Mouse (Mus musculus) lung, embryonic 14.5 days (tissue): Measurements from ENCODE around the gene Thsd7a. TPM values are rescaled to one million over a fixed set of nuclear protein-coding genes. Genes with fewer than 3 reads are reported as not detected.

Source experiments
- ATAC-seq: fragments of 200-750 bp; cut with Nextera tagmentation; 2 replicates; pipeline ENCODE4 v1.8.0; 2017; ENCODE audit warnings: mild to moderate bottlenecking, moderate TSS enrichment, moderate library complexity; ENCODE audit not compliant: insufficient read depth
- DNase-seq: peaks from one replicate; pipeline ENCODE4 v3.0.0-alpha.2; 2015
- H3K27ac ChIP-seq: fragments of 300-500 bp; sonication (generic); 2 replicates; pipeline ENCODE4 v1.5.1; 2014; ENCODE audit warnings: low read depth, mild to moderate bottlenecking, moderate library complexity
- H3K27me3 ChIP-seq: fragments of 300-500 bp; sonication (generic); 2 replicates; pipeline ENCODE4 v1.6.1; 2014; ENCODE audit warnings: low read length, control low read depth; ENCODE audit not compliant: insufficient read depth
- H3K36me3 ChIP-seq: fragments of 300-500 bp; sonication (generic); 2 replicates; pipeline ENCODE4 v1.6.1; 2014; ENCODE audit warnings: control low read depth; ENCODE audit not compliant: insufficient read depth
- H3K4me1 ChIP-seq: fragments of 300-500 bp; sonication (generic); 2 replicates; pipeline ENCODE4 v1.6.1; 2014; ENCODE audit warnings: antibody characterized with exemption, control low read depth; ENCODE audit not compliant: insufficient read depth
- H3K4me2 ChIP-seq: fragments of 300-500 bp; sonication (generic); 2 replicates; pipeline ENCODE4 v1.6.1; 2014; ENCODE audit warnings: mild to moderate bottlenecking
- H3K4me3 ChIP-seq: fragments of 300-500 bp; sonication (generic); 2 replicates; pipeline ENCODE4 v1.5.1; 2014; ENCODE audit warnings: low read depth, low read length
- H3K9ac ChIP-seq: fragments of 300-500 bp; sonication (generic); 2 replicates; pipeline ENCODE4 v1.6.1; 2014
- H3K9me3 ChIP-seq: fragments of 300-500 bp; sonication (generic); 2 replicates; pipeline ENCODE4 v1.6.1; 2016; ENCODE audit warnings: low read depth, low read length, control low read depth
- CTCF ChIP-seq: IDR thresholded peaks from 2 replicates; pipeline ENCODE4 v1.5.1; 2016; ENCODE audit warnings: antibody characterized with exemption, low read depth
- WGBS: fragments of 180-500 bp; shearing (Covaris S2); extraction: QIAGEN DNeasy Blood & Tissue Kit; methylation state at CpG from one replicate; pipeline ENCODE4 v1.1.7; 2014; 5-methylcytosine and 5-hydroxymethylcytosine counted together
- polyA plus RNA-seq: library from polyadenylated mRNA; unstranded; fragments of >200 nt; fragmentation: Nextera tagmentation; extraction: Ambion mirVana; gene quantifications from 2 replicates; pipeline ENCODE4 v1.2.1, GENCODE M21; 2014

The Thsd7a gene
- polyA plus RNA-seq, 1 experiment from 2014 or later = 1.3 TPM

DNA sequence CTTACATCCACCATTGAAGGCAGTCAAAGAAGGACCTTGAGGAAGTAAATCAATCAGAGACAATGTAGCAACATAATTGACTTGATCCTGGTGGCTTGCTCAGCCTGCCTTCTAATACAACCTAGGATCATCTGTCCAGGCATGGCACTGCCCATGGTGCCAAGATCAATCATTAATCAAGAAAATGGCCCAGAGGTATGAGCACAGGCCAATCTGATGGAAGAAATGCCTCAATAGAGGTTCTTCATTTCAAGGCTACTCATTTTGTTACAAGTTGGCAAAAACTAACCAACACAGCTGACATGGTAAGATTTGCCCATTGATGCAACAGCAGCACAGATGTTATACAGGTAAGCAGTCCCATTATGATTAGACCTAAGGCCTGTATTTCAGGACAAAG, 309.6 kb downstream of the Thsd7a start:
- Histone ChIP-seq H3K9ac (no peak overlapping the region), H3K4me1 (no peaks in the 10 kb centered on the region), H3K36me3 (no peaks in the 10 kb centered on the region), H3K27ac (no peak overlapping the region), H3K9me3 (no peaks in the 10 kb centered on the region), H3K4me2 (no peak overlapping the region), H3K27me3 (no peaks in the 10 kb centered on the region), H3K4me3 (no peak overlapping the region)
- ATAC-seq (no peak), DNase-seq (no peak)
- no peak for TF ChIP-seq CTCF

DNA sequence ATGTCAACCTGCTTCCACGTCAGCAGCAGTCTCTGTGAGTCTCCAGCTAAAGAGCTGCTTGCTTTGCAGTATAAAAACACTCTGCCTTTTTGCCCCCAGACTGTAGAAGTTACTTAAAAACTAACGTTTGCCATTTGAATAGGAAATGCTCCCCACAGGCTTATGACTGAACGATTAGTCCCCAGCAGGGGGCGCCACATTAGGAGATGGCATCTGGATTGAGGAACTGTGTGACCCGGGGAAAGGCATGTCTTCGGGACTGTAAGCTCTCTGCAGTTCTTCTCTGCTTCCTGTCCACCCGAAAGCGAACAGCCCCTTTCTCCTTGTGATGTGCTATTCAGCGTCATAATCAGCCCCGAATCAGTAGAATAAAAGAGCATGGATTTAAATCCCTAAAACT, 330.1 kb downstream of the Thsd7a start:
- Histone ChIP-seq H3K27me3 (no peaks in the 10 kb centered on the region), H3K9ac (no peak overlapping the region), H3K9me3 (peaks cover 2% of the 10 kb centered on the region; the same call in 1 of the 2 replicates), H3K4me1 (no peaks in the 10 kb centered on the region), H3K36me3 (no peaks in the 10 kb centered on the region), H3K27ac (no peak overlapping the region), H3K4me2 (no peak overlapping the region), H3K4me3 (no peak overlapping the region)
- WGBS = 88% methylated on average over 10 of the region's 10 CpGs
- no peak for DNase-seq
- 0 out of 2 replicates have a peak, but pooled peaks have one; percentile 8 for TF ChIP-seq CTCF
- ATAC-seq = no peak

DNA sequence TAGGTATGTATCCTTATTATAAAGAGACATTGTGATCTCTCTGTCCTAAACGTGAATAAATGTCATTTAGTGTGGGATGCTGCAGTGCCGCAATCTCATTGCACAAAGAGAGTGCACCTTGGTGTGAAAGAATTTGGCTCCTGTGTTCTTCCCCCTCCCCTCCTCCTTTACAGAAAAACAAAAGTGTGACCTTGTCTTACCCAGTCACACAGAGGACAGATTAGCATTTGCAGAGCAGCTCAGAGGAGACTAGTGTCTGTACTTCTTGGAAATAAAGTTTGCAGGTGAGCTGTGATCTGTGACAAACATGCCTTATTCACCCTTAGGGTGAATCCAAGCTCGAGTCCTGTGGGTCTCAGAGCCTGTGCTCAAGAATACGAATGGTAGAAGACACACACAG, 332.2 kb downstream of the Thsd7a start:
- no peak for TF ChIP-seq CTCF
- no peaks in the 10 kb centered on the region for H3K36me3 ChIP-seq
- WGBS = 70% methylated on average over 4 of the region's 4 CpGs
- H3K9me3 ChIP-seq = peaks cover 2% of the 10 kb centered on the region; the same call in 1 of the 2 replicates
- H3K4me2 ChIP-seq = no peak overlapping the region
- no peak overlapping the region for H3K4me3 ChIP-seq
- no peak overlapping the region for H3K9ac ChIP-seq
- no peak overlapping the region for H3K27ac ChIP-seq
- DNase-seq (no peak), ATAC-seq (no peak)
- no peaks in the 10 kb centered on the region for H3K27me3 ChIP-seq
- no peaks in the 10 kb centered on the region for H3K4me1 ChIP-seq

DNA sequence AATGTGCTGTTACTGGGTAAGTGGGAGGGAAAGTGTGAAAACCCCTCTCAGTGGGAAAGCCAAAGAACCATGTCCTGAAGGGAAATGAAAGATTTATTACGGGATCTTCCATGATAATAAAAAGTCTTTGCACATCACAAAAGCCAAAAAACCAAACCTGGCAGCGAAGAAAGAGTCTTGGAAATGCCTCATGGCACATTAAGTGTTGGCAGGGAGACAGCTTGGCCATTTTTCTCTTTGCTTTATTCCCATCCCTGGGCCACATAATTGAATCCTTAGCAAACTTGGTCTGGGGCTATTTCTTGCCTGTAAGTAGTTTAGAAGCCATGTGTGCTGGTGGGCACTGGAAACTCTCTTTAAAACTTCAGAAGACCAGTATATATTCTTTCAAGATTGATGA, 344.8 kb downstream of the Thsd7a start:
- TF ChIP-seq CTCF = no peak
- H3K27me3 ChIP-seq = no peaks in the 10 kb centered on the region
- no peak overlapping the region for H3K27ac ChIP-seq
- 76% methylated on average over 2 of the region's 2 CpGs for WGBS
- H3K9me3 ChIP-seq = no peaks in the 10 kb centered on the region
- no peak for ATAC-seq
- DNase-seq = peak; percentile 6
- H3K4me1 ChIP-seq = no peaks in the 10 kb centered on the region
- H3K4me3 ChIP-seq = no peak overlapping the region
- no peak overlapping the region for H3K9ac ChIP-seq
- H3K4me2 ChIP-seq = no peak overlapping the region
- H3K36me3 ChIP-seq = no peaks in the 10 kb centered on the region

DNA sequence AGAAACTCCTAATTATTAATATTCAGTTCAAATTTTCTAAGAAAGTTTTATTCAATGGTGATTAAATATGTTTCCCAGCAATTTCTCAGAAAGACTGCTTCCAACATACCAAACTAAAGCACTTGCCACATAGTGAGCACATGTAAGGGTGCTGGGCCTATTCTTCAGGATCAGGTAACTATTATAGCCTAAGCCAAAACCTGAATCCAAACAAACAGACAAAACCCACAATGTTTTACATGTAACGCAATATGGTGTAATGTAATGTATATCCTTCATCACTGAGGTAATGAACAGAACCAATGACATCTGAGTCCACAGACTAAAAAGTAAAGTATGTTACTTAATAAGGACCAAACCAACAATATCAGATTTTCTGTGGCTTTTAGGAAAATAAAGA, 346.2 kb downstream of the Thsd7a start:
- ATAC-seq (no peak), DNase-seq (no peak)
- H3K36me3 ChIP-seq = no peaks in the 10 kb centered on the region

DNA sequence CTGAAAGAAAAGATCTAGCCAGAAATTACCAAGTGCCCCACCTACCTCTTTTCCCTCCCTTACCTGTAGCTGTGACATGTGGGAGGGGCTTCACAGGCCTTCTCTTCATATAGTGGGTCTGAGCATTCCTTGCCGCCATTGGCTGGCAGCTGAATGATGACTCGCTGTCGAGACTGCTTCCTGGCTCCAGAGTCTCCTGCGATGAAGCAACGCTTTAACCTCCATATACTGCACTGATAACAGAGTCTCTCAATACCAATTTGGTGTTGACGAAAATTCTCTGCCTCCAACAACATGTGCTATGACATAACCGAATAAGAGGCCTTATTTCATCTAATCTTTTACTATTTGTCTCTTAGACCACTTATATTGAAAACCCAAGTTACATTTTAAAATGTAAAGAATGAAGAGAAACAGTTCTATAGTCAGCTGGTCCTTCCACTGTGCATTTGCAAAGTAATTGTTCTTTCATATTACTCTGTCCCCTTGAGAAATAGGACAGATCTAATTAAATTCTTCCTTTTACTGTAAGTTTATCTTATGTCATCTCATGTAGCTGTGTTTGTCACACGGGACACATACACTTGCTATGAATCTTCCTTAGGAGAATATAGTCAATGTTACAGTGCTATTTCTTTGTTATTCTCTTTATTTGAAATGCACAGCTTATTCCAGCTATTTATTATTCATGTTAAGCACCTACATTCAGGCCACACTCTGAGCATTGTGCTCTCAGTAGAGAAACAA, 351.3 kb downstream of the Thsd7a start:
- Histone ChIP-seq H3K9me3 (no peaks in the 10 kb centered on the region), H3K27me3 (no peaks in the 10 kb centered on the region), H3K4me2 (no peak overlapping the region), H3K4me3 (no peak overlapping the region), H3K27ac (no peak overlapping the region), H3K9ac (no peak overlapping the region), H3K36me3 (no peaks in the 10 kb centered on the region), H3K4me1 (no peaks in the 10 kb centered on the region)
- whole genome bisulfite sequencing = 78% methylated on average over 8 of the region's 8 CpGs
- no peak for TF ChIP-seq CTCF
- no peak for ATAC-seq
- no peak for DNase-seq

More for the DNA sequence above, 346.2 kb downstream of the Thsd7a start:
- 93% methylated on average over 1 of the region's 1 CpGs for WGBS
- H3K9ac ChIP-seq = no peak overlapping the region
- no peaks in the 10 kb centered on the region for H3K4me1 ChIP-seq
- H3K4me3 ChIP-seq = no peak overlapping the region
- no peak overlapping the region for H3K4me2 ChIP-seq
- H3K27ac ChIP-seq = no peak overlapping the region
- no peaks in the 10 kb centered on the region for H3K9me3 ChIP-seq
- no peaks in the 10 kb centered on the region for H3K27me3 ChIP-seq
- TF ChIP-seq CTCF = no peak

DNA sequence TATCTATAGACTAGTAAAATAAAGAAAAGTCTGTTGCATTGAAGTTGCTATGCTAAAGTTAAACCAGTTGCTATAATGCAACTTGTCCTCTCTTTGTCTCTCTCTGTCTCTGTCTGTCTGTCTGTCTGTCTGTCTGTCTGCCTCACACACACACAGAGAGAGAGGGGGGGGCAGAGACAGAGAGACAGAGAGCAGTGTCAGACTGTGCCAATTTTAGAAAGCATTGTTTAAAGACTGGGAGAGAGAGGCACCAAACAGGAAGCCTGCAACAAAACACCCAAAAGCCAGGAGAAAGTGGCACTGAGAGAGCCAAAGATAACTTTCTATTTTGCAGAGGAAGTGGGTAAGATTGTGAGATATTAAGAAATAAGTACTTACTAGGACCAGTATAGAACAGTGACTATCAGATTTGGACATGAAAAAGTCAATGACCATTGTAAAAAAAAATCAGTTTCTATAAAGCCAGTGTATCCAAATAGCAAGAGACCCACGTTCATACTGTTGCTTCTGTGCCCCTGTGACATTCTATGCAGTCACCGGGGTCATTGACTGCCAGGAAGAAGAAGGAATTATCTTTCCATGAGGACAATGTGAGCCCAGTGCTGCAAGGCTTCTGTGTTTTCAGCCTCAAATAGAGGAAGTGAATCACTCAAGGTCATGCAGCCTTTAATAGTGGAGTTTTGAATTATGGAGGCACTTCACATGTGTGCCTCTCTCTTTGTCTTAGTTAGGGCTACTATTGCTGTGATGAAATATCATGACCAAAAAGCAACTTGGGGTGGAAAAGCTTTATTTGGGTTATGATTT, 355.4 kb downstream of the Thsd7a start:
- DNase-seq = peak; percentile 26
- Histone ChIP-seq H3K4me3 (no peak overlapping the region), H3K9ac (no peak overlapping the region), H3K36me3 (no peaks in the 10 kb centered on the region), H3K4me2 (no peak overlapping the region), H3K27ac (peak overlapping the region; percentile 18; the same call in 1 of the 2 replicates), H3K4me1 (no peaks in the 10 kb centered on the region), H3K27me3 (no peaks in the 10 kb centered on the region), H3K9me3 (no peaks in the 10 kb centered on the region)
- WGBS = 59% methylated on average over 2 of the region's 2 CpGs
- no peak for TF ChIP-seq CTCF
- peak; percentile 31; the same call in 1 of the 2 replicates for ATAC-seq
